ENCODE assay signal across 7 mouse cellular contexts in genomic region chr13:48624968-48625398, GRCm38 (mm10). TPM values are rescaled to one million over a fixed set of nuclear protein-coding genes. Genes with fewer than 3 reads are reported as not detected.
DNase-seq lines count a peak whose midpoint lies in the region; ATAC-seq and TF ChIP-seq lines count a peak whose summit lies in the region.

No protein-coding gene starts in this region.

- no peak for TF ChIP-seq EP300 in lung, postnatal 0 days (IDR thresholded peaks at IDR 0.05)

- TF ChIP-seq CTCF in lung, postnatal 0 days (IDR thresholded peaks at IDR 0.05): no peak
- no peak for TF ChIP-seq CTCF in embryonic fibroblast, embryonic 13.5 days (IDR thresholded peaks at IDR 0.05; ENCODE audit: borderline replicate concordance, insufficient read depth, low read length)

- peak overlapping the region; percentile 72 for H3K4me3 ChIP-seq in lung, postnatal 0 days (ENCODE audit: low read depth, low read length)
- H3K4me3 ChIP-seq in embryonic fibroblast, embryonic 13.5 days (ENCODE audit: insufficient read depth, low read length): peak overlapping the region; percentile 76
- H3K4me3 ChIP-seq in intestine, embryonic 16.5 days (ENCODE audit: low read length): peak overlapping the region; percentile 76
- H3K4me3 ChIP-seq in neural tube, embryonic 14.5 days (ENCODE audit: low read depth, low read length): peak overlapping the region; percentile 87

- peaks cover 10% of the 10 kb centered on the region; the same call in 1 of the 2 replicates for H3K4me1 ChIP-seq in lung, postnatal 0 days (ENCODE audit: insufficient read depth, low read depth, low read length)
- no peaks in the 10 kb centered on the region for H3K4me1 ChIP-seq in embryonic fibroblast, embryonic 13.5 days (ENCODE audit: control insufficient read depth, insufficient read depth, low read length)
- H3K4me1 ChIP-seq in intestine, embryonic 16.5 days (ENCODE audit: control insufficient read depth, insufficient read depth, low read length): no peaks in the 10 kb centered on the region
- H3K4me1 ChIP-seq in neural tube, embryonic 14.5 days (ENCODE audit: control insufficient read depth, insufficient read depth, low read length): peaks cover 8% of the 10 kb centered on the region; the same call in 1 of the 2 replicates

- TF ChIP-seq POLR2A in embryonic fibroblast, embryonic 13.5 days (IDR thresholded peaks at IDR 0.05; ENCODE audit: low read depth, low read length): no peak; the same call in 1 of the 2 replicates

- peak overlapping the region; percentile 83 for H3K27ac ChIP-seq in lung, postnatal 0 days (ENCODE audit: low read length)
- peak overlapping the region; percentile 74 for H3K27ac ChIP-seq in embryonic fibroblast, embryonic 13.5 days (ENCODE audit: insufficient read depth, low read length)
- H3K27ac ChIP-seq in intestine, embryonic 16.5 days (ENCODE audit: low read length): peak overlapping the region; percentile 75
- H3K27ac ChIP-seq in neural tube, embryonic 14.5 days (ENCODE audit: low read depth, low read length): peak overlapping the region; percentile 92

- peak; percentile 18 for DNase-seq in lung, postnatal 0 days (ENCODE audit: low spot score)
- no peak for DNase-seq in lung, postnatal 4 days
- no peak for DNase-seq in cerebellum, postnatal 14 days
- no peak for DNase-seq in Muller cell, postnatal 12 days (ENCODE audit: inconsistent ontology term)

- peak overlapping the region; percentile 73 for H3K9ac ChIP-seq in lung, postnatal 0 days (replicated peaks; ENCODE audit: low read depth)
- H3K9ac ChIP-seq in intestine, embryonic 16.5 days (ENCODE audit: low read depth, low read length): peak overlapping the region; percentile 85
- peak overlapping the region; percentile 89 for H3K9ac ChIP-seq in neural tube, embryonic 14.5 days (replicated peaks; ENCODE audit: low read depth, low read length)

- H3K4me2 ChIP-seq in lung, postnatal 0 days (replicated peaks; ENCODE audit: low read depth, low read length): peak overlapping the region; percentile 80
- H3K4me2 ChIP-seq in intestine, embryonic 16.5 days (ENCODE audit: low read depth, low read length): peak overlapping the region; percentile 94
- H3K4me2 ChIP-seq in neural tube, embryonic 14.5 days (ENCODE audit: low read depth, low read length): peak overlapping the region; percentile 60

- H3K9me3 ChIP-seq in lung, postnatal 0 days (ENCODE audit: low read length): no peaks in the 10 kb centered on the region
- no peaks in the 10 kb centered on the region for H3K9me3 ChIP-seq in intestine, embryonic 16.5 days (ENCODE audit: control insufficient read depth, low read length)
- H3K9me3 ChIP-seq in neural tube, embryonic 14.5 days (ENCODE audit: control insufficient read depth, low read length): no peaks in the 10 kb centered on the region

- H3K36me3 ChIP-seq in lung, postnatal 0 days (ENCODE audit: insufficient read depth, low read length): no peaks in the 10 kb centered on the region
- no peaks in the 10 kb centered on the region for H3K36me3 ChIP-seq in intestine, embryonic 16.5 days (ENCODE audit: control insufficient read depth, insufficient read depth, low read length)
- no peaks in the 10 kb centered on the region for H3K36me3 ChIP-seq in neural tube, embryonic 14.5 days (ENCODE audit: control insufficient read depth, insufficient read depth, low read length)

- peak; percentile 67 for ATAC-seq in lung, postnatal 0 days
- peak; percentile 79; the same call in 1 of the 2 replicates for ATAC-seq in intestine, embryonic 16.5 days
- peak; percentile 85 for ATAC-seq in neural tube, embryonic 14.5 days (ENCODE audit: low read depth)

- WGBS in lung, postnatal 0 days: 1% methylated on average over 26 of the region's 26 CpGs
- 2% methylated on average over 26 of the region's 26 CpGs for WGBS in intestine, embryonic 16.5 days
- 3% methylated on average over 26 of the region's 26 CpGs for WGBS in neural tube, embryonic 14.5 days

- H3K27me3 ChIP-seq in lung, postnatal 0 days (replicated peaks; ENCODE audit: insufficient read depth, low read length): no peaks in the 10 kb centered on the region
- no peaks in the 10 kb centered on the region for H3K27me3 ChIP-seq in intestine, embryonic 16.5 days (replicated peaks; ENCODE audit: control insufficient read depth, insufficient read depth, low read length)
- H3K27me3 ChIP-seq in neural tube, embryonic 14.5 days (ENCODE audit: control insufficient read depth, insufficient read depth, low read length): no peaks in the 10 kb centered on the region

RNA-seq across cellular contexts. Expression of gene Ptpdc1, which starts 0.5 kb away (rescaled TPM):
- 6.2 and 6.3 TPM in 2 replicates for polyA plus RNA-seq in lung, postnatal 0 days (2015; fragmentation: Nextera tagmentation; extraction: Ambion mirVana)
- polyA plus RNA-seq in embryonic fibroblast, embryonic 13.5 days (2011; ENCODE audit: insufficient read length, low read depth, missing spikeins): 15.4 and 15.7 TPM in 2 replicates
- 4.1 and 4.2 TPM in 2 replicates for polyA plus RNA-seq in intestine, embryonic 16.5 days (2015; fragmentation: Nextera tagmentation; extraction: Ambion mirVana)
- 24.2 and 25.2 TPM in 2 replicates for polyA plus RNA-seq in neural tube, embryonic 14.5 days (2014; fragmentation: Nextera tagmentation; extraction: Ambion mirVana)

RNA-seq across cellular contexts. Expression of gene Barx1, which starts 37.8 kb away (rescaled TPM):
- not detected in 2 replicates for polyA plus RNA-seq in lung, postnatal 0 days (2015; fragmentation: Nextera tagmentation; extraction: Ambion mirVana)
- polyA plus RNA-seq in embryonic fibroblast, embryonic 13.5 days (2011; ENCODE audit: insufficient read length, low read depth, missing spikeins): 0.94 and 4.7 TPM in 2 replicates
- polyA plus RNA-seq in intestine, embryonic 16.5 days (2015; fragmentation: Nextera tagmentation; extraction: Ambion mirVana): 0.10 and 0.18 TPM in 2 replicates
- not detected in 2 replicates for polyA plus RNA-seq in neural tube, embryonic 14.5 days (2014; fragmentation: Nextera tagmentation; extraction: Ambion mirVana)
